In genomic region chr17:6079287-6080122, GRCm38 (mm10) we compare ENCODE assay signal across 8 mouse cellular contexts. TPM values are rescaled to one million over a fixed set of nuclear protein-coding genes. Genes with fewer than 3 reads are reported as not detected.
DNase-seq lines count a peak whose midpoint lies in the region; ATAC-seq and TF ChIP-seq lines count a peak whose summit lies in the region.

Gene Serac1 (minus strand): TSS chr17:6079741.
Gene Gtf2h5 (plus strand): TSS chr17:6079786.

- no peak for TF ChIP-seq EP300 in lung, postnatal 0 days (IDR thresholded peaks at IDR 0.05)

- H3K4me3 ChIP-seq in hindbrain, embryonic 10.5 days = peak within 1 kb of the TSS; percentile 86
- peak within 1 kb of the TSS; percentile 77 for H3K4me3 ChIP-seq in lung, postnatal 0 days (ENCODE audit: low read depth, low read length)

- H3K9ac ChIP-seq in lung, postnatal 0 days (replicated peaks; ENCODE audit: low read depth) = peak within 1 kb of the TSS; percentile 84

- ATAC-seq in lung, postnatal 0 days = peak; percentile 98

- WGBS in hindbrain, embryonic 10.5 days = under 1% methylated on average over 70 of the region's 70 CpGs
- under 1% methylated on average over 70 of the region's 70 CpGs for WGBS in lung, postnatal 0 days

- H3K4me2 ChIP-seq in lung, postnatal 0 days (replicated peaks; ENCODE audit: low read depth, low read length) = peak within 1 kb of the TSS; percentile 68

- H3K36me3 ChIP-seq in hindbrain, embryonic 10.5 days = peaks cover 19% of the 10 kb centered on the region
- 0 out of 2 replicates have a peak, but pooled peaks cover 4% of the 10 kb centered on the region for H3K36me3 ChIP-seq in lung, postnatal 0 days (ENCODE audit: insufficient read depth, low read length)

- peaks cover 24% of the 10 kb centered on the region for H3K4me1 ChIP-seq in hindbrain, embryonic 10.5 days (replicated peaks)
- H3K4me1 ChIP-seq in lung, postnatal 0 days (ENCODE audit: insufficient read depth, low read depth, low read length) = peaks cover 4% of the 10 kb centered on the region; the same call in 1 of the 2 replicates

- peak; percentile 6; the same call in 1 of the 2 replicates for TF ChIP-seq CTCF in lung, postnatal 0 days (IDR thresholded peaks at IDR 0.05)

- H3K9me3 ChIP-seq in hindbrain, embryonic 10.5 days = no peaks in the 10 kb centered on the region
- no peaks in the 10 kb centered on the region for H3K9me3 ChIP-seq in lung, postnatal 0 days (ENCODE audit: low read length)

- H3K27me3 ChIP-seq in hindbrain, embryonic 10.5 days (ENCODE audit: insufficient read depth, poor library complexity, severe bottlenecking) = no peaks in the 10 kb centered on the region
- no peaks in the 10 kb centered on the region for H3K27me3 ChIP-seq in lung, postnatal 0 days (replicated peaks; ENCODE audit: insufficient read depth, low read length)

- peak; percentile 73 for DNase-seq in MEL-GATA-1-ER (ENCODE audit: extremely low read depth, low read depth)
- DNase-seq in cerebellum, adult 8-10 months = peak; percentile 99
- DNase-seq in forelimb bud, embryonic 11.5 days (ENCODE audit: low read depth, low spot score) = peak; percentile 96
- DNase-seq in hindbrain, embryonic 10.5 days (ENCODE audit: low spot score) = peak; percentile 98
- peak; percentile 97 for DNase-seq in layer of hippocampus, adult 9-11 months
- peak; percentile 97 for DNase-seq in lung, postnatal 0 days (ENCODE audit: low spot score)
- peak; percentile 97 for DNase-seq in ovary, postnatal 14 days (ENCODE audit: low spot score)
- DNase-seq in thymus, postnatal 14 days = peak; percentile 99

- H3K27ac ChIP-seq in hindbrain, embryonic 10.5 days = peak within 1 kb of the TSS; percentile 91
- H3K27ac ChIP-seq in lung, postnatal 0 days (ENCODE audit: low read length) = peak within 1 kb of the TSS; percentile 92

RNA-seq across cellular contexts. Expression of gene Serac1, which starts in this region (rescaled TPM):
- polyA plus RNA-seq in hindbrain, embryonic 10.5 days (2016; fragmentation: Nextera tagmentation; extraction: Ambion mirVana) = 6.7 and 7.2 TPM in 2 replicates
- polyA plus RNA-seq in lung, postnatal 0 days (2015; fragmentation: Nextera tagmentation; extraction: Ambion mirVana) = 2.5 and 3.0 TPM in 2 replicates

RNA-seq across cellular contexts. Expression of gene Gtf2h5, which starts in this region (rescaled TPM):
- 166 and 169 TPM in 2 replicates for polyA plus RNA-seq in hindbrain, embryonic 10.5 days (2016; fragmentation: Nextera tagmentation; extraction: Ambion mirVana)
- polyA plus RNA-seq in lung, postnatal 0 days (2015; fragmentation: Nextera tagmentation; extraction: Ambion mirVana) = 135 and 139 TPM in 2 replicates

Comparison
In these comparisons a context has a peak if more than half of its experiments do, and no peak if none do; other contexts are left out.
1. Peak in every context shown above with its lines: DNase-seq, ATAC-seq, H3K4me3 ChIP-seq and H3K27ac ChIP-seq.